Mouse (Mus musculus) limb, embryonic 10.5 days (tissue): ENCODE data around the gene Galnt4. TPM values are rescaled to one million over a fixed set of nuclear protein-coding genes. Genes with fewer than 3 reads are reported as not detected.

Experiments used
- DNase-seq: peaks from one replicate; pipeline ENCODE4 v3.0.0-alpha.2; 2017; ENCODE audit warnings: low spot score
- H3K27ac ChIP-seq: fragments of 300-500 bp; sonication (generic); 2 replicates; pipeline ENCODE4 v1.5.1; 2016; ENCODE audit warnings: mild to moderate bottlenecking
- H3K27me3 ChIP-seq: fragments of 300-500 bp; sonication (generic); 2 replicates; pipeline ENCODE4 v1.6.1; 2016; ENCODE audit warnings: low read depth, mild to moderate bottlenecking; ENCODE audit not compliant: poor library complexity, severe bottlenecking
- H3K36me3 ChIP-seq: fragments of 300-500 bp; sonication (generic); 2 replicates; pipeline ENCODE4 v1.6.1; 2016; ENCODE audit warnings: mild to moderate bottlenecking, moderate library complexity
- H3K4me1 ChIP-seq: fragments of 300-500 bp; sonication (generic); 2 replicates; pipeline ENCODE4 v1.6.1; 2016
- H3K4me3 ChIP-seq: fragments of 300-500 bp; sonication (generic); 2 replicates; pipeline ENCODE4 v1.5.1; 2016; ENCODE audit warnings: mild to moderate bottlenecking, moderate library complexity
- H3K9me3 ChIP-seq: fragments of 300-500 bp; sonication (generic); replicated peaks from 2 replicates; pipeline ENCODE4 v1.6.1; 2016; ENCODE audit warnings: mild to moderate bottlenecking
- WGBS: fragments of 180-500 bp; shearing (Covaris S2); methylation state at CpG from one replicate; pipeline ENCODE4 v1.1.7; 2016; 5-methylcytosine and 5-hydroxymethylcytosine counted together
- polyA plus RNA-seq: library from polyadenylated mRNA; unstranded; fragments of >200 nt; fragmentation: Nextera tagmentation; extraction: Ambion mirVana; gene quantifications from 2 replicates; pipeline ENCODE4 v1.2.1, GENCODE M21; 2016

Gene Galnt4
- polyA plus RNA-seq, result 5.7 and 6.0 TPM in 2 replicates

- under 1% methylated on average over 22 of the region's 22 CpGs for WGBS
- Histone ChIP-seq H3K27me3 (no peaks in the 10 kb centered on the region), H3K36me3 (peaks cover 39% of the 10 kb centered on the region), H3K9me3 (no peaks in the 10 kb centered on the region), H3K27ac (peak within 1 kb of the TSS; percentile 98), H3K4me1 (peaks cover 22% of the 10 kb centered on the region), H3K4me3 (peak within 1 kb of the TSS; percentile 98)
- peak; percentile 82 for DNase-seq
Observed at GRCm38 (mm10) chr10:99107964-99108363, at the start of gene Galnt4. Galnt4 (plus strand) TSS chr10:99108159.

- Histone ChIP-seq H3K4me3 (no peak overlapping the region), H3K4me1 (no peaks in the 10 kb centered on the region), H3K9me3 (no peaks in the 10 kb centered on the region), H3K36me3 (no peaks in the 10 kb centered on the region), H3K27ac (no peak overlapping the region), H3K27me3 (no peaks in the 10 kb centered on the region)
- DNase-seq, result no peak
- 92% methylated on average over 7 of the region's 7 CpGs for WGBS
Observed at GRCm38 (mm10) chr10:99060588-99060987, 47.4 kb upstream of the Galnt4 start.

DNA sequence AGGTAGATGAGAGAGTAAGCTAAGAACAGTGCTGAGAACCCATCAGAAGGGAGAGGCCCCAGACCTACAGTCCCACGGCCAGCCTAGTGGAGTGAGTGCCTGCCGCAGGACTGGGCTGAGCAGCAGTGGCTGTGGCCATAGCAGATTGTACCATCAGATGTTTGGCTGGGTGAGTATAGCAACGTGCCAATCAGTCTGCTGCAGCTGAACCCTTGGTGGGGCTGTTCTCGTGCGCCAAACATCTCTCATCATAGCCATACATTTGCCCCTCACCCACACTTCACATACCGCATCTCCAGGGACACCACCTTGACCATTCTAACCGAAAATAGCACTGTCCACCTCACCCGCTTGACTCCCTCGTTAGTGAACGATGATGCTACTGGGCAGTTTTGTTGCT, 46.5 kb upstream of the Galnt4 start:
- WGBS, result 92% methylated on average over 10 of the region's 10 CpGs
- Histone ChIP-seq H3K9me3 (no peaks in the 10 kb centered on the region), H3K27ac (no peak overlapping the region), H3K36me3 (no peaks in the 10 kb centered on the region), H3K4me1 (no peaks in the 10 kb centered on the region), H3K4me3 (no peak overlapping the region), H3K27me3 (no peaks in the 10 kb centered on the region)
- no peak for DNase-seq

- H3K4me1 ChIP-seq, result no peaks in the 10 kb centered on the region
- no peak overlapping the region for H3K4me3 ChIP-seq
- H3K36me3 ChIP-seq, result no peaks in the 10 kb centered on the region
- WGBS, result 86% methylated on average over 5 of the region's 5 CpGs
- no peak overlapping the region for H3K27ac ChIP-seq
- DNase-seq, result no peak
- no peaks in the 10 kb centered on the region for H3K9me3 ChIP-seq
- no peaks in the 10 kb centered on the region for H3K27me3 ChIP-seq
Observed at GRCm38 (mm10) chr10:99062546-99062945, 45.4 kb upstream of the Galnt4 start.

GRCm38 (mm10) chr10:99076113-99076895, 31.7 kb upstream of the Galnt4 start:
- no peaks in the 10 kb centered on the region for H3K4me1 ChIP-seq
- no peaks in the 10 kb centered on the region for H3K27me3 ChIP-seq
- no peak for DNase-seq
- no peaks in the 10 kb centered on the region for H3K9me3 ChIP-seq
- no peak overlapping the region for H3K27ac ChIP-seq
- H3K36me3 ChIP-seq, result no peaks in the 10 kb centered on the region
- WGBS, result 91% methylated on average over 18 of the region's 18 CpGs
- no peak overlapping the region for H3K4me3 ChIP-seq

DNA sequence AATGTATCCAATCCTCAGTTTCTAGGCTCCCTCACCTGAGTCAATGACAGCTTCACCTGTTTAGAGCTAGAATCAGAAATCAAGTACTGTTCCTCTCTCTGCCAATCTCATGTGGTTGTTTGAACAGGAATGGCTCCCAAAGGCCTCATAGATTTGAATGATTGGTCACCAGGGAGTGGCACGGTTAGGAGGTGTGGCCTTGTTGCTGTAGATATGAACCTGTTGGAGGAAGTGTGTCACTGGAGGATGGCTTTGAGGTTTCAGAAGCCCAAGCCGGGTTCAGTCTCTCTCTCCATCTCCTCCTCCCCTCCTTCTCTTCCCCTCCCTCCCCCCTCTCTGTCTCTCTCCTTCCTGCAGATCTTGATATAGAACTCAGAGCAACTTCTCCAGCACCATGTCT, 29.3 kb upstream of the Galnt4 start:
- Histone ChIP-seq H3K27me3 (no peaks in the 10 kb centered on the region), H3K4me3 (no peak overlapping the region), H3K4me1 (no peaks in the 10 kb centered on the region), H3K27ac (no peak overlapping the region), H3K9me3 (no peaks in the 10 kb centered on the region), H3K36me3 (no peaks in the 10 kb centered on the region)
- no peak for DNase-seq
- 88% methylated on average over 2 of the region's 2 CpGs for WGBS

- Histone ChIP-seq H3K9me3 (no peaks in the 10 kb centered on the region), H3K36me3 (no peaks in the 10 kb centered on the region), H3K4me3 (no peak overlapping the region), H3K27me3 (no peaks in the 10 kb centered on the region), H3K27ac (no peak overlapping the region), H3K4me1 (no peaks in the 10 kb centered on the region)
- WGBS, result 91% methylated on average over 10 of the region's 10 CpGs
- DNase-seq, result no peak
Observed at GRCm38 (mm10) chr10:99081569-99081990, 26.4 kb upstream of the Galnt4 start.

- Histone ChIP-seq H3K4me1 (no peaks in the 10 kb centered on the region), H3K27me3 (no peaks in the 10 kb centered on the region), H3K4me3 (no peak overlapping the region), H3K36me3 (no peaks in the 10 kb centered on the region), H3K9me3 (no peaks in the 10 kb centered on the region), H3K27ac (no peak overlapping the region)
- DNase-seq, result no peak
- 90% methylated on average over 14 of the region's 14 CpGs for WGBS
Observed at GRCm38 (mm10) chr10:99083431-99084003, 24.4 kb upstream of the Galnt4 start.

DNA sequence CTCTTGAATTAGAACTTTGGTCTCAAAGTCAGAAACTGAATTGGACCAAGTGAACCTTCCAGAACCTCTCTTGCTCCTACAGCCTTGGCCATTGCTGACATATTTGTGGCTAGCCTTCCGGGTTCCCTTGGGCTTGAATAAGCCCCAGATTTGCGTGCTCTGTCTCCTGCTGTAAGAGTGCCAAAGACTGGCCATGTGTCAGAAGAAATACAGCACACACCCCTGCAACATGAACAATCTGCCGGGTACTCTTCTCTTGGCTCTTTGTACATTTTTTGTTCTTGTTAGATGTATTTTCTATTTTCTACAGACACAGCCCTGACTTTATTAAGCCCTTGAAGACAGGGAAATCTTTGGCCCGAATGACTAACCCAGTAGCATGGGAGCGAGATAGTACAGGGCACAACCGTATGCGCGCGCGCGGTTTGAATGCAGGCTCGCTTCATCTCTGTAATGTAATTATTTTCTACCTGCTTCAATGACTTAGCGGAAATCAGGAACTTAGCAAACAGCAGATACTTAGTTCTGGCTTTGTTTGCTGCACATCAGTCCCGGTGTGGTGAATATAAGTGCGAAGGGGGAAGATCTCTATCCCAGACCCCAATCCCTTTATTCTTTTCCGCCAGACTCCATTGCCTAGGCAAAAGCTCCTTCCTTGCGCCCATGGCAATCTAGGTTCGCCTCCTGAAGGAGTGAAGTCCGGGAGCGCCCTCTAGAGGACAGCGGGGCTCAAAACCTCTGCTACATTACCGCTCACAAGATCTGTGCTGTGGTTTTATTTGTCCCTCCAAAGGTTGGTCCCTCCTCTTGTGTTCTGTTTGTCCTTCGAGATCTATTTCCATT, 23.3 kb upstream of the Galnt4 start:
- H3K36me3 ChIP-seq, result no peaks in the 10 kb centered on the region
- H3K4me3 ChIP-seq, result no peak overlapping the region
- H3K27ac ChIP-seq, result no peak overlapping the region
- WGBS, result 51% methylated on average over 23 of the region's 23 CpGs
- no peaks in the 10 kb centered on the region for H3K27me3 ChIP-seq
- no peaks in the 10 kb centered on the region for H3K4me1 ChIP-seq
- DNase-seq, result peak; percentile 90
- H3K9me3 ChIP-seq, result no peaks in the 10 kb centered on the region

DNA sequence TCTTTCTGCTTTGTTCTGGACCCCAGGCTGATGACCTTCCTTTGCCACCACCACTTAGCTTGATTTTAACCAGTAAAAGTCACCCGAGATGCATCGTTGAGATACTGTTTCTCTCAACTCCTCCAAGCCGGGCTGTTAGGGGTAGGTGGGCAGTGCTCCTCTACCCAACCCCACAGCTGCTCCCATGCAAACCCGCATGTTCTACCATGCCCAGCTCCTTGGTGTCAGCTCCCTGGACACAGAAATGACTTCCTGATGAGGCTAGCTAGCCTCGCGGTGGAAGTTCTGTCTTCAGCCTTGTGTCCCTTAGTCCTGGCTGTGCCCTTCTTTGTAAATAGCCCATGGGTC, 22.7 kb upstream of the Galnt4 start:
- no peak for DNase-seq
- Histone ChIP-seq H3K4me1 (no peaks in the 10 kb centered on the region), H3K27me3 (no peaks in the 10 kb centered on the region), H3K36me3 (no peaks in the 10 kb centered on the region), H3K4me3 (no peak overlapping the region), H3K9me3 (no peaks in the 10 kb centered on the region), H3K27ac (no peak overlapping the region)
- 67% methylated on average over 6 of the region's 6 CpGs for WGBS

DNA sequence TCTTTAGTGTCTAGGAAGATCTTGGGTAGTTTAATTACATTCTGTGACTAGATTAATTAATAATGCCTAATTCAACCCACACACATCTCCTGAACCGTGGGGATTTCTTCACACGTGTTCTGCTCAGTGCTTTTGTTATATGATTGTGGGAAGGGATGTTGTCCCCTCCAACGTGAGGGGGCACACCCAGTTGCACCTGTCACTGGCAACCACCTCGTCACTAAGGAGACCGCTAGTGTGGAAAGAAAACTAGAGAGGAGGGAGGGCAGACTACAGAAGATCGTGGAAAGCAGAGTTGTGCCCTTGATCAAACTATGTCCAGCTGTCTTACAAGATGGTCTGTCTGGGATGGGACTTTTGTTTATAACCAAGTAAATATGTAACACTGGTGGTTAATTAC, 21.9 kb upstream of the Galnt4 start:
- Histone ChIP-seq H3K36me3 (no peaks in the 10 kb centered on the region), H3K27ac (no peak overlapping the region), H3K9me3 (no peaks in the 10 kb centered on the region), H3K27me3 (no peaks in the 10 kb centered on the region), H3K4me3 (no peak overlapping the region), H3K4me1 (no peaks in the 10 kb centered on the region)
- 69% methylated on average over 6 of the region's 6 CpGs for whole genome bisulfite sequencing
- no peak for DNase-seq

- Histone ChIP-seq H3K4me1 (peaks cover 8% of the 10 kb centered on the region), H3K4me3 (no peak overlapping the region), H3K36me3 (no peaks in the 10 kb centered on the region), H3K27me3 (no peaks in the 10 kb centered on the region), H3K9me3 (no peaks in the 10 kb centered on the region), H3K27ac (no peak overlapping the region)
- DNase-seq, result no peak
- 87% methylated on average over 6 of the region's 6 CpGs for WGBS
Observed at GRCm38 (mm10) chr10:99089906-99090305, 18.1 kb upstream of the Galnt4 start.

DNA sequence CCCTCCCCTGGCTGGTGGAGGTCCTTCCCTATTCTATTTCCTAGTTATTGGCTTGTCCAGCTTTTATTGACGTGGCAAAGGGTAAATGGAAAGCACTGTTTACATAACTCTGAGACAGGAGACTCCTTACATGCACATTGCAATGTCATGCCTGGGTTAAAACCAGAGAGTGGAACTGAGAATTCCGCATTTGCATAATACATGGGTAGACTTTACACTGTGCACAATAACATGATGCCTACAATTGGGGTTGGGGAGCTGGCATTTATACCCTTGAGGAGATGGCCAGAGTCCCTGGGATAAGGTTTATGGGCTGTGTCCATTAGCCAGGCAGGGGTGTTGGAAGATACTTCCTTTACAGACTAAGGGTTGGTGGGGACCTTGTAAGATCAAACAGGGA, 14.6 kb upstream of the Galnt4 start:
- Histone ChIP-seq H3K9me3 (no peaks in the 10 kb centered on the region), H3K36me3 (no peaks in the 10 kb centered on the region), H3K27ac (no peak overlapping the region), H3K4me3 (no peak overlapping the region), H3K27me3 (no peaks in the 10 kb centered on the region), H3K4me1 (peaks cover 8% of the 10 kb centered on the region)
- DNase-seq, result no peak
- 80% methylated on average over 2 of the region's 2 CpGs for WGBS
